Mouse (Mus musculus) heart, embryonic 16.5 days (tissue): ENCODE measurements around the gene Gm47995. TPM values are rescaled to one million over a fixed set of nuclear protein-coding genes. Genes with fewer than 3 reads are reported as not detected.

Source experiments
- ATAC-seq: fragments of 200-750 bp; cut with Nextera tagmentation; replicated peaks from 2 replicates; pipeline ENCODE4 v1.8.0; 2017; ENCODE audit warnings: moderate number of reproducible peaks; ENCODE audit not compliant: insufficient read depth, low FRiP score; ENCODE audit errors: extremely low read depth
- H3K27ac ChIP-seq: fragments of 300-500 bp; sonication (generic); 2 replicates; pipeline ENCODE4 v1.5.1; 2014; ENCODE audit warnings: mild to moderate bottlenecking, low read length, control low read depth, moderate library complexity
- H3K27me3 ChIP-seq: fragments of 300-500 bp; sonication (generic); 2 replicates; pipeline ENCODE4 v1.6.1; 2014; ENCODE audit warnings: low read length, mixed read lengths; ENCODE audit not compliant: control insufficient read depth, insufficient read depth
- H3K36me3 ChIP-seq: fragments of 300-500 bp; sonication (generic); 2 replicates; pipeline ENCODE4 v1.6.1; 2014; ENCODE audit not compliant: control insufficient read depth, insufficient read depth
- H3K4me1 ChIP-seq: fragments of 300-500 bp; sonication (generic); 2 replicates; pipeline ENCODE4 v1.6.1; 2014; ENCODE audit warnings: low read length, mixed read lengths; ENCODE audit not compliant: control insufficient read depth, insufficient read depth
- H3K4me2 ChIP-seq: fragments of 300-500 bp; sonication (generic); 2 replicates; pipeline ENCODE4 v1.6.1; 2014; ENCODE audit warnings: low read depth, mild to moderate bottlenecking, control low read depth, low read length
- H3K4me3 ChIP-seq: fragments of 300-500 bp; sonication (generic); 2 replicates; pipeline ENCODE4 v1.5.1; 2014; ENCODE audit warnings: mild to moderate bottlenecking, control low read depth, low read length
- H3K9ac ChIP-seq: fragments of 300-500 bp; sonication (generic); 2 replicates; pipeline ENCODE4 v1.6.1; 2014; ENCODE audit warnings: low read length, control low read depth
- H3K9me3 ChIP-seq: fragments of 300-500 bp; sonication (generic); replicated peaks from 2 replicates; pipeline ENCODE4 v1.6.1; 2016; ENCODE audit warnings: low read length; ENCODE audit not compliant: control insufficient read depth
- WGBS: fragments of 180-500 bp; shearing (Covaris S2); extraction: QIAGEN DNeasy Blood & Tissue Kit; methylation state at CpG from one replicate; pipeline ENCODE4 v1.1.7; 2014; 5-methylcytosine and 5-hydroxymethylcytosine counted together
- polyA plus RNA-seq: library from polyadenylated mRNA; unstranded; fragments of >200 nt; fragmentation: Nextera tagmentation; extraction: Ambion mirVana; gene quantifications from 2 replicates; pipeline ENCODE4 v1.2.1, GENCODE M21; 2015

The Gm47995 gene
- polyA plus RNA-seq, 1 experiment from 2014 or later, result not detected

- H3K4me1 ChIP-seq, result peaks cover 4% of the 10 kb centered on the region; the same call in 1 of the 2 replicates
- H3K36me3 ChIP-seq, result no peaks in the 10 kb centered on the region
- H3K4me3 ChIP-seq, result no peak overlapping the region
- no peaks in the 10 kb centered on the region for H3K27me3 ChIP-seq
- 74% methylated on average over 3 of the region's 3 CpGs for WGBS
- H3K4me2 ChIP-seq, result no peak overlapping the region
- no peak overlapping the region for H3K9ac ChIP-seq
- H3K27ac ChIP-seq, result no peak overlapping the region
- no peak for ATAC-seq
- H3K9me3 ChIP-seq, result no peaks in the 10 kb centered on the region
Measured at GRCm38 (mm10) chr1:151216417-151216816, 18.2 kb downstream of the Gm47995 start.

GRCm38 (mm10) chr1:151219045-151219444, 20.8 kb downstream of the Gm47995 start:
- peaks cover 7% of the 10 kb centered on the region; the same call in 1 of the 2 replicates for H3K4me1 ChIP-seq
- no peak overlapping the region for H3K4me3 ChIP-seq
- H3K27me3 ChIP-seq, result no peaks in the 10 kb centered on the region
- H3K36me3 ChIP-seq, result no peaks in the 10 kb centered on the region
- no peak overlapping the region for H3K27ac ChIP-seq
- 88% methylated on average over 5 of the region's 5 CpGs for WGBS
- no peak overlapping the region for H3K9ac ChIP-seq
- no peak for ATAC-seq
- no peak overlapping the region for H3K4me2 ChIP-seq
- no peaks in the 10 kb centered on the region for H3K9me3 ChIP-seq

- 79% methylated on average over 7 of the region's 7 CpGs for WGBS
- Histone ChIP-seq H3K36me3 (no peaks in the 10 kb centered on the region), H3K4me3 (no peak overlapping the region), H3K9ac (no peak overlapping the region), H3K4me2 (no peak overlapping the region), H3K9me3 (no peaks in the 10 kb centered on the region), H3K27ac (no peak overlapping the region), H3K4me1 (0 out of 2 replicates have a peak, but pooled peaks cover 2% of the 10 kb centered on the region), H3K27me3 (no peaks in the 10 kb centered on the region)
- ATAC-seq, result no peak
Measured at GRCm38 (mm10) chr1:151220098-151220497, 21.9 kb downstream of the Gm47995 start.

- H3K4me2 ChIP-seq, result no peak overlapping the region
- no peaks in the 10 kb centered on the region for H3K27me3 ChIP-seq
- no peak for ATAC-seq
- H3K4me3 ChIP-seq, result no peak overlapping the region
- no peaks in the 10 kb centered on the region for H3K36me3 ChIP-seq
- H3K4me1 ChIP-seq, result 0 out of 2 replicates have a peak, but pooled peaks cover 2% of the 10 kb centered on the region
- 89% methylated on average over 10 of the region's 10 CpGs for WGBS
- no peak overlapping the region for H3K9ac ChIP-seq
- no peak overlapping the region for H3K27ac ChIP-seq
- no peaks in the 10 kb centered on the region for H3K9me3 ChIP-seq
Measured at GRCm38 (mm10) chr1:151222561-151223267, 24.5 kb downstream of the Gm47995 start.

- no peak overlapping the region for H3K27ac ChIP-seq
- H3K9ac ChIP-seq, result no peak overlapping the region
- H3K4me2 ChIP-seq, result no peak overlapping the region
- H3K9me3 ChIP-seq, result no peaks in the 10 kb centered on the region
- no peak overlapping the region for H3K4me3 ChIP-seq
- no peaks in the 10 kb centered on the region for H3K27me3 ChIP-seq
- no peaks in the 10 kb centered on the region for H3K36me3 ChIP-seq
- H3K4me1 ChIP-seq, result 0 out of 2 replicates have a peak, but pooled peaks cover 2% of the 10 kb centered on the region
- ATAC-seq, result no peak
- WGBS, result 40% methylated on average over 1 of the region's 1 CpGs
Measured at GRCm38 (mm10) chr1:151223377-151223776, 25.1 kb downstream of the Gm47995 start.

- no peak for ATAC-seq
- 95% methylated on average over 1 of the region's 1 CpGs for WGBS
- H3K27me3 ChIP-seq, result no peaks in the 10 kb centered on the region
- H3K36me3 ChIP-seq, result no peaks in the 10 kb centered on the region
- H3K4me1 ChIP-seq, result 0 out of 2 replicates have a peak, but pooled peaks cover 2% of the 10 kb centered on the region
- no peaks in the 10 kb centered on the region for H3K9me3 ChIP-seq
- no peak overlapping the region for H3K27ac ChIP-seq
- H3K9ac ChIP-seq, result no peak overlapping the region
- H3K4me2 ChIP-seq, result no peak overlapping the region
- no peak overlapping the region for H3K4me3 ChIP-seq
Measured at GRCm38 (mm10) chr1:151224536-151224935, 26.3 kb downstream of the Gm47995 start.

- no peaks in the 10 kb centered on the region for H3K9me3 ChIP-seq
- no peaks in the 10 kb centered on the region for H3K36me3 ChIP-seq
- H3K4me3 ChIP-seq, result no peak overlapping the region
- H3K4me2 ChIP-seq, result no peak overlapping the region
- 79% methylated on average over 8 of the region's 8 CpGs for WGBS
- no peak overlapping the region for H3K27ac ChIP-seq
- no peaks in the 10 kb centered on the region for H3K27me3 ChIP-seq
- H3K4me1 ChIP-seq, result 0 out of 2 replicates have a peak, but pooled peaks cover 2% of the 10 kb centered on the region
- ATAC-seq, result no peak
- no peak overlapping the region for H3K9ac ChIP-seq
Measured at GRCm38 (mm10) chr1:151227506-151227905, 29.3 kb downstream of the Gm47995 start.

- ATAC-seq, result no peak
- no peak overlapping the region for H3K4me3 ChIP-seq
- H3K9ac ChIP-seq, result no peak overlapping the region
- no peaks in the 10 kb centered on the region for H3K36me3 ChIP-seq
- H3K4me2 ChIP-seq, result no peak overlapping the region
- H3K27me3 ChIP-seq, result no peaks in the 10 kb centered on the region
- no peak overlapping the region for H3K27ac ChIP-seq
- no peaks in the 10 kb centered on the region for H3K4me1 ChIP-seq
- no peaks in the 10 kb centered on the region for H3K9me3 ChIP-seq
- 59% methylated on average over 1 of the region's 1 CpGs for WGBS
Measured at GRCm38 (mm10) chr1:151228320-151228989, 30.2 kb downstream of the Gm47995 start.

- H3K27ac ChIP-seq, result no peak overlapping the region
- H3K4me2 ChIP-seq, result no peak overlapping the region
- H3K36me3 ChIP-seq, result no peaks in the 10 kb centered on the region
- H3K9ac ChIP-seq, result no peak overlapping the region
- H3K4me1 ChIP-seq, result peaks cover 8% of the 10 kb centered on the region; the same call in 1 of the 2 replicates
- no peak overlapping the region for H3K4me3 ChIP-seq
- 76% methylated on average over 3 of the region's 3 CpGs for WGBS
- no peak for ATAC-seq
- peaks cover 4% of the 10 kb centered on the region; the same call in 1 of the 2 replicates for H3K9me3 ChIP-seq
- no peaks in the 10 kb centered on the region for H3K27me3 ChIP-seq
Measured at GRCm38 (mm10) chr1:151232346-151232745, 34.1 kb downstream of the Gm47995 start.
